Mouse (Mus musculus): Measurements from ENCODE around the gene Aph1a.

DNA sequence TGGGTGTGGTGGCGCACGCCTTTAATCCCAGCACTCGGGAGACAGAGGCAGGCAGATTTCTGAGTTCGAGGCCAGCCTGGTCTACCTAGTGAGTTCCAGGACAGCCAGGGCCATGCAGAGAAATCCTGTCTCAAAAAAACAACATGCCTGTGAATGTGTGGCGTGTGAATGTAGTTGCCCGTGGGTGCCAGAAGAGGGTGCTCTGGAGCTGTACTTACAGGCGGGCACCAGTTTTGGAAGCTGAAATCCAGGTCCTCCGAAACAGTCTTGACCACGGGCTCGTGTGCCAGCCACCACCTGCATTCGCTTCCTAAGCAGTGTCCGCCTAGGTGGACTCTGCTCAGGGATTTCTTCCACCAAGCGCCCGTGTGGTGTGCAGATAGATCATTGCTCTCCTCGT lies 45.1 kb downstream of the Aph1a start:
- TF ChIP-seq CTCF (IDR thresholded peaks at IDR 0.05; ENCODE audit: insufficient read depth, low read length) (peak; percentile 47), POLR2A (IDR thresholded peaks at IDR 0.05; ENCODE audit: borderline replicate concordance, extremely low read depth, low read depth, low read length) (no peak)

Data from lung, adult 2 months (tissue).